Mouse (Mus musculus): Measurements from ENCODE around the gene Ggt7.

DNA sequence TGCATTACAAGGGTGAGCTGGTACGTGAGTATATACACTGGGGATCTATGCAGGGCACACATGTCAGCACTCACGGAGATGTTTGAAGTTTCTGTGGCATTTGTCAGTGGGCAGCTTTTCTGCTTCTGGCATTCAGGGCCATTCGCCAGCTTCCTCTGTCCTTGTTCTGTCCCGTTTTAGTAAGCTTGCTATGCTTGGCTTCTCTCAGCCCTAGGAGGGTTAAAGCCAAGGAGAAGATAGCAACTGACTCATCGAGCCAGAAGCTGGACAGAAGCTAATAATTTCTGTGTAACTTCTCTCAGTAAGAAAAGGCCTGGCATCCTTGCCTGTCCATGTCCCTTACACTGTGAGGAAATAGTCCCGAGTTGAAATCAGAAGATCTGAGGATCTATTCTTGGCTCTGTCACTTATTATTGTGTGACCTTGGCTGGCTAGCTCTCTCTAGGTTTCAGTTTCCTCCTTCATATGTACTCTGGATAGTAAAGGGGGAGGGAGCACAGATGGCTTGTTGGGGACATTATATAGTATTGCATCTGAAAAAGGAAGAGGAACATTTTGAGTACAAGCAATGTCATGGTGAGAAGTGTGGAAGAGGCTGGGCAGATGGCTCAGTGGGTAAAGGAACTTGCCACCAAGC lies 22.9 kb upstream of the Ggt7 start:
- TF ChIP-seq CTCF (IDR thresholded peaks at IDR 0.05; ENCODE audit: borderline replicate concordance, control insufficient read depth, extremely low read depth, insufficient read depth, low read length, poor library complexity) (no peak), POLR2A (IDR thresholded peaks at IDR 0.05; ENCODE audit: control insufficient read depth, extremely low read depth, insufficient read depth, low read length, poor library complexity) (no peak)

Data from thymus, adult 2 months (tissue).